ENCODE assay signal across 19 mouse cellular contexts in genomic region chr12:106928389-106928788, GRCm38 (mm10).
DNase-seq lines count a peak whose midpoint lies in the region; ATAC-seq lines count a peak whose summit lies in the region.
"Had no signal": no experiment of that assay in that cellular context is flagged by ENCODE, and none has a peak within 500 bp of the region (broad histone marks: within the 10 kb centered on the region; RNA-seq: fewer than 3 reads in every experiment).

No protein-coding gene starts in this region.

- H3K4me1 ChIP-seq in hindbrain, embryonic 12.5 days = peaks cover 12% of the 10 kb centered on the region
- peaks cover 16% of the 10 kb centered on the region; the same call in 1 of the 2 replicates for H3K4me1 ChIP-seq in hindbrain, embryonic 10.5 days (replicated peaks)
- peaks cover 11% of the 10 kb centered on the region for H3K4me1 ChIP-seq in midbrain, embryonic 13.5 days (replicated peaks)
- H3K4me1 ChIP-seq in midbrain, embryonic 10.5 days = peaks cover 5% of the 10 kb centered on the region
- H3K4me1 ChIP-seq: heart, embryonic 13.5 days had no signal

- H3K9ac ChIP-seq in hindbrain, embryonic 12.5 days = no peak overlapping the region
- no peak overlapping the region for H3K9ac ChIP-seq in midbrain, embryonic 13.5 days (replicated peaks)
- H3K9ac ChIP-seq: forebrain, embryonic 15.5 days; heart, embryonic 13.5 days had no signal

- DNase-seq in hindbrain, embryonic 10.5 days (ENCODE audit: low spot score) = no peak
- DNase-seq in midbrain, embryonic 10.5 days (ENCODE audit: low spot score) = no peak
- peak; percentile 17 for DNase-seq in retina, postnatal 1 day
- no peak for DNase-seq in retina, embryonic 14.5 days (ENCODE audit: low spot score)
- DNase-seq in kidney, postnatal 10 days = no peak
- DNase-seq: adrenal gland, postnatal 14 days; cerebellum, adult 18-20 months; cerebellum, adult 9-11 months; cerebellum, postnatal 36 days; gastrocnemius, postnatal 36 days; heart, adult 11 months; heart, postnatal 4 days had no signal

- no peaks in the 10 kb centered on the region for H3K36me3 ChIP-seq in hindbrain, embryonic 12.5 days
- no peaks in the 10 kb centered on the region for H3K36me3 ChIP-seq in hindbrain, embryonic 10.5 days
- no peaks in the 10 kb centered on the region for H3K36me3 ChIP-seq in midbrain, embryonic 13.5 days
- no peaks in the 10 kb centered on the region for H3K36me3 ChIP-seq in midbrain, embryonic 10.5 days
- H3K36me3 ChIP-seq: forebrain, embryonic 15.5 days; heart, embryonic 13.5 days had no signal

- peak overlapping the region; percentile 57; the same call in 1 of the 2 replicates for H3K27ac ChIP-seq in hindbrain, embryonic 12.5 days
- no peak overlapping the region for H3K27ac ChIP-seq in hindbrain, embryonic 10.5 days
- H3K27ac ChIP-seq in midbrain, embryonic 13.5 days = 0 out of 2 replicates have a peak overlapping the region, but pooled peaks have one; percentile 21
- no peak overlapping the region for H3K27ac ChIP-seq in midbrain, embryonic 10.5 days (replicated peaks)
- H3K27ac ChIP-seq: forebrain, embryonic 15.5 days; heart, embryonic 13.5 days had no signal

- H3K9me3 ChIP-seq in hindbrain, embryonic 12.5 days (replicated peaks) = no peaks in the 10 kb centered on the region
- H3K9me3 ChIP-seq in hindbrain, embryonic 10.5 days = no peaks in the 10 kb centered on the region
- H3K9me3 ChIP-seq in midbrain, embryonic 13.5 days = no peaks in the 10 kb centered on the region
- H3K9me3 ChIP-seq in midbrain, embryonic 10.5 days (replicated peaks) = no peaks in the 10 kb centered on the region
- H3K9me3 ChIP-seq: forebrain, embryonic 15.5 days; heart, embryonic 13.5 days had no signal

- H3K4me3 ChIP-seq in hindbrain, embryonic 12.5 days = no peak overlapping the region
- H3K4me3 ChIP-seq in hindbrain, embryonic 10.5 days = no peak overlapping the region
- H3K4me3 ChIP-seq in midbrain, embryonic 13.5 days (replicated peaks) = no peak overlapping the region
- H3K4me3 ChIP-seq in midbrain, embryonic 10.5 days = no peak overlapping the region
- H3K4me3 ChIP-seq: forebrain, embryonic 15.5 days; heart, embryonic 13.5 days had no signal

- ATAC-seq in hindbrain, embryonic 12.5 days (ENCODE audit: low FRiP score) = no peak
- ATAC-seq in midbrain, embryonic 13.5 days = peak; percentile 50
- ATAC-seq: activated CD4-positive, CD25-positive, alpha-beta regulatory T cell, adult 4 months; forebrain, embryonic 15.5 days; Patski had no signal

- 57% methylated on average over 5 of the region's 5 CpGs for WGBS in hindbrain, embryonic 12.5 days
- 68% methylated on average over 5 of the region's 5 CpGs for WGBS in hindbrain, embryonic 10.5 days
- WGBS in midbrain, embryonic 13.5 days = 57% methylated on average over 5 of the region's 5 CpGs
- 82% methylated on average over 5 of the region's 5 CpGs for WGBS in midbrain, embryonic 10.5 days

- H3K27me3 ChIP-seq in hindbrain, embryonic 12.5 days = no peaks in the 10 kb centered on the region
- H3K27me3 ChIP-seq in hindbrain, embryonic 10.5 days (ENCODE audit: insufficient read depth, poor library complexity, severe bottlenecking) = no peaks in the 10 kb centered on the region
- H3K27me3 ChIP-seq in midbrain, embryonic 13.5 days = no peaks in the 10 kb centered on the region
- H3K27me3 ChIP-seq in midbrain, embryonic 10.5 days (ENCODE audit: low read depth, poor library complexity, severe bottlenecking) = no peaks in the 10 kb centered on the region
- H3K27me3 ChIP-seq: CH12.LX; forebrain, embryonic 15.5 days; heart, embryonic 13.5 days; Patski had no signal

- H3K4me2 ChIP-seq in hindbrain, embryonic 12.5 days (replicated peaks) = no peak overlapping the region
- no peak overlapping the region for H3K4me2 ChIP-seq in midbrain, embryonic 13.5 days (replicated peaks)
- H3K4me2 ChIP-seq: forebrain, embryonic 15.5 days; heart, embryonic 13.5 days had no signal

Comparison
In these comparisons a context has a peak if more than half of its experiments do, and no peak if none do; other contexts are left out.
1. H3K27ac ChIP-seq: peak in hindbrain, embryonic 12.5 days (single experiment) and midbrain, embryonic 13.5 days (single experiment); none in hindbrain, embryonic 10.5 days (single experiment) and midbrain, embryonic 10.5 days (single experiment).